Mouse (Mus musculus) megakaryocyte, embryonic 14.5 days (primary cell): Measurements from ENCODE around the gene Scml4.

Experiments
- FLI1 ChIP-seq: IDR thresholded peaks from 2 replicates; pipeline ENCODE4 v1.6.1; 2012; ENCODE audit warnings: low read length, inconsistent platforms, mixed read lengths
- GATA1 ChIP-seq: IDR thresholded peaks from 3 replicates; pipeline ENCODE4 v1.6.1; 2012; ENCODE audit warnings: mixed read lengths, low read length, inconsistent platforms, borderline replicate concordance

DNA sequence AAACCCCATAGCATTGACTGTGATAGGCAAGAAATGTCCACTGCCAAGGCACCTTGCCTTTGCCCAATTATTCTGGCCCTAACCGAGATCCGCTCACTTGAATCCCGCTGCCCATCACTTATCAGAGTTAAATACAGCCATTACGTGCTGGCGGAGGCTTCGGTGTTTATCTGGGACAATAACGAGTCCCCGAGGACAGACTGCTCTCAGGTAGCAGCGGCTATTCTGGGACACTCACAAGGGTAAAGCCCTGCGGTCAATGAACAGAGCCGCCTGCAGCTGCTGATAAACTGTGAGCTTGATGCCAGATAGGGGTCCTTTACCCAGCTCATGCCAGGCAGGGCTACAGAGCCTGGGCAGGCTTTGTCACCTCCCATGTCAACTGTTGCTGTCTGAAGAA, 147.9 kb downstream of the Scml4 start:
- no peak for TF ChIP-seq GATA1
- TF ChIP-seq FLI1 = no peak
